In genomic region chr12:81035850-81036249, GRCm38 (mm10) we compare ENCODE assay signal across 27 mouse cellular contexts.
"Had no signal": no experiment of that assay in that cellular context is flagged by ENCODE, and none has a peak within 500 bp of the region (broad histone marks: within the 10 kb centered on the region; RNA-seq: fewer than 3 reads in every experiment).

No protein-coding gene starts in this region.

- DNase-seq: gastrocnemius, postnatal 14 days; gastrocnemius, postnatal 36 days; heart, adult 11 months; heart, adult 2 months; heart, postnatal 14 days; heart, postnatal 36 days; kidney, adult 18-20 months; kidney, adult 8-10 months; kidney, postnatal 10 days; kidney, postnatal 25 days; layer of hippocampus, adult 9-11 months; layer of hippocampus, postnatal 36 days; left cerebral cortex, postnatal 4 days had no signal

- H3K36me3 ChIP-seq: heart, embryonic 13.5 days; heart, embryonic 15.5 days; hindbrain, embryonic 12.5 days; intestine, embryonic 15.5 days; limb, embryonic 13.5 days; limb, embryonic 15.5 days had no signal

- H3K27me3 ChIP-seq: hindbrain, embryonic 12.5 days; intestine, embryonic 15.5 days; limb, embryonic 15.5 days had no signal

- H3K9ac ChIP-seq: heart, embryonic 13.5 days; heart, embryonic 15.5 days; hindbrain, embryonic 12.5 days; hindbrain, embryonic 14.5 days; intestine, embryonic 15.5 days; limb, embryonic 13.5 days; limb, embryonic 15.5 days; liver, embryonic 14.5 days had no signal

- H3K4me1 ChIP-seq: heart, embryonic 13.5 days; heart, embryonic 15.5 days; intestine, embryonic 15.5 days had no signal

- H3K4me2 ChIP-seq: heart, embryonic 11.5 days; heart, embryonic 13.5 days; heart, embryonic 15.5 days; hindbrain, embryonic 12.5 days; hindbrain, embryonic 14.5 days; intestine, embryonic 15.5 days; limb, embryonic 13.5 days; limb, embryonic 15.5 days; liver, embryonic 11.5 days had no signal

- H3K27ac ChIP-seq: heart, adult 2 months; heart, embryonic 13.5 days; heart, embryonic 15.5 days; hindbrain, embryonic 10.5 days; hindbrain, embryonic 12.5 days; hindbrain, embryonic 14.5 days; intestine, embryonic 15.5 days; limb, embryonic 13.5 days; limb, embryonic 15.5 days; liver, embryonic 14.5 days had no signal

- ATAC-seq: hindbrain, embryonic 16.5 days; inflammation-experienced regulatory T-cells, adult 6 months; intestine, embryonic 15.5 days; intestine, postnatal 0 days had no signal

- H3K4me3 ChIP-seq: heart, adult 2 months; heart, embryonic 13.5 days; heart, embryonic 15.5 days; hindbrain, embryonic 10.5 days; hindbrain, embryonic 12.5 days; intestine, embryonic 15.5 days; limb, embryonic 13.5 days; limb, embryonic 15.5 days had no signal

- H3K9me3 ChIP-seq: heart, embryonic 13.5 days; heart, embryonic 15.5 days; hindbrain, embryonic 10.5 days; hindbrain, embryonic 12.5 days; intestine, embryonic 15.5 days; limb, embryonic 13.5 days; limb, embryonic 15.5 days had no signal
